Mouse (Mus musculus): ENCODE measurements around the gene Eps8l2.
"Not testable (repeated sequence)": the region's sequence is repeated elsewhere in the genome, so short reads cannot be mapped to it uniquely, and the experiment has no call there.

Eps8l2 gene

DNA sequence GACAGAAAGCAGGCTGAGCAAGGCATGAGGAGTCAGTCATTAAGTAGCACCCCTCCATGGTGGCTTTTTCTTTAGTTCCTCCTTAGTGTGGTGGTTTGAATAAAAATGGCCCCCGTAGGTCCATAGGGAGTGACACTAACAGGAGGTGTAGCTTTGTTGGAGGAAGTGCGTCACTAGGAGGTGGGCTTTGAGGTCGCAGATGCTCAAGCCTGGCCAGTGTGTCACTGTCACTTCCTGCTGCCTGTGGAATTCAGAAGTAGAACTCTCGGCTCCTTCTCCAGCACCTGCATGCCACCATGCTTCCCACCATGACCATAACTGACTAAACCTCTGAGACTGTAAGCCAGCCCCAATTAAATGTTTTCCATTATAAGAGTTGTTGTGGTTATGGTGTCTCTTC, 28.7 kb downstream of the Eps8l2 start:
- DNase-seq (ENCODE audit: low spot score) = no peak

DNA sequence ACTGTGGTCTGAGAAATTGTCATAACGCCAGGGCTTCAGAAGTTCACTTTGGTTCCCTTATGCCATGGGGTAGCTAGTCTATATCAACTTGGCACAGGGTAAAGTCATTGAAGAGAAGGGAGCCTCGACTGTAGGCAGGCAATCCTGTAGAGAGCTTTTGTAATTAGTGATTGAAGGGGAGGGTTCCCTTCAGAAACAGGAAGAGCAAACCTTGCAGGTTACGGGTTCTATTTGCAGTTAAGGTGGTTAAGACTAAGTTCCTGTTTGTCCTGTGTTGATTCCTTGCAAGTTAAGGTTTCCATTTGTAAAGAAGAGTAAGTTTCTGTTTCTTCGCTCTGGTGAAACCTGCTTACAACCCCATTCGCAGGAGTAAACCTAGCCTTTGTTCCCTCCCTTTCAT, 31.2 kb downstream of the Eps8l2 start:
- no peak for DNase-seq (ENCODE audit: low spot score)

DNA sequence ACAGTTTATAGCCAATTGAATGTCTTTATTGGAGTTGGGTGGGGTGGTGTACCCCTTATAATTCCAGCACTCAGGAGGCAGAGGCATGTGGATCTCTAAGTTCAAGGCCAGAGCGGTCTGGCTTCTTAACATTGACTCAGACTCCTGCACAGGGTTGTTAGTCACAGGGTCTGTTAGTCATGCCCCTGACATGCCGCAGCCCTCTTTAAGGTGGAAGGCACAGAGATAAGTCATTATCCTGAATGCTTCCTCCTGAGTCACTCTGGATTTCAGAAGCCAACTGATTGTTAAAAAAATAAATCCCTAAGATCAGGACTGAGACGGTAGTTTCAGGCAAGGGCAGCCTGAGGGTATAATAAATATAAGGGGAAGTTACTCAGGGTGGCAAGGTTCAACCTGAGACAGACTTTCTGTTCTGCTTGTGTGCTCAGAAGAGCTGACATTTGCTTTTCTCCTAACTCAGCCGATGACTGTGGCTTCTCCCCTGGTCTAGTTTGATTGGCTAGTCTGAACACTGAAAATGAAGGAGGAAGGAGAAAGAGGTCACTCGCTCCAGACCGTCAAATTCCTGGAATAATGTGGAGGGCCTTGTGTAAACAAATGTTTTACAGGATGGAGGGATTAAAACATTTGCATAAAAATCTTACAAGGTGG, 33.4 kb downstream of the Eps8l2 start:
- no peak for DNase-seq (ENCODE audit: low spot score)

DNA sequence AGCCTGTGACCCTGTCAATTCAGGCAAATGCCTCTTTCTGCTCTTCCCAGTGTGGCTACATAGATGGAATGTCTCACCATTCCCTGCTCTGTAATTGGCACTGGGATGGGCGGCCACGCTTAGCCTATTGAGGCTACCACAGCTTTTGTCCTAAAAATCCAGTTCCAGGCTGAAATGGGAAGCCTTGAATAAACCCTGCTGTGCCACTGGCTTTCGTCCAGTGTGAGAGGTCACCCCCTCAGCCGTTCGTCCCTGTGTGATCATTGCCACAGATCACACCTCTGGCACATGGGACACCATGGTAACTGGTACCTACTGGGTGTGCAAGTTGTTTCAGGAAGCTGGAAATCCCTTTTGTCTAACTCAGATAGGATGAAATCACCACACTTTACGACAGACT, 34.9 kb downstream of the Eps8l2 start:
- DNase-seq (ENCODE audit: low spot score) = no peak

DNA sequence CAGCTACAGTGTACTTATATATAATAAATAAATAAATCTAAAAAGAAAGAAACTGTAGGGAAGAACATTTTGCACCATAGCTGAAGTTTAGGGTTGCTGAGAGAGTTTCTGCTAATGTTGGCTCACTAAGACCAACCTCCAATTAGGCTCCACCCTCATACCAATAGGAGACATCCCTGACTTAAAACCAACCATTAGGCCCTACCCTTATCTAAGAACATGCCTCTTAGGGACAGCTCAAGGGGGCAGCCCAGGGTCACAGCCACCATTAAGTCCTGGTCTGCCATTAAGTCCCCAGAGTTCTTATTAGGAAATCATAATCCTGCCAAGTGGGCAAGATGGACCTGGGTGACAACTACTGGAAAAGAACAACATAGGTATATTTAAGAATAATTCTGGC, 35.7 kb downstream of the Eps8l2 start:
- no peak for DNase-seq (ENCODE audit: low spot score)

DNA sequence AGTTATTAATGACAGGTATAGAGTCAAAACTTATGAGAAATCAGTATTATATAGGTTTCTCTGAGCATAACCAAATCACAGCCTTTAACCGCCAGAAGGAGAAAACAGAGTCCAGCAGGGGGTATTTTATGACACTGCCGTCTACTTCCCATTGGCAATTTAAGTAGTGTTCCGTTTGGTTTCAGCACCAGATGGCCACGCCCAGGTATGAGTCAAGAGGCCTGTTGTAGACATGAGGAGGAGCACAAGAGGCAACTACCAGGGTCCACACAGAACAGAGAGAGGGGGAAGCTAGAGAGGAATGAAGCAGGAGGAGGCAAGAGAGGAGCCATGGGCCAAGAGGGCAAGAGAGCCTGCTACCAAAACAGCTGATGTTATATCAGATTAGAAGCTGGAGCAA, 40.9 kb downstream of the Eps8l2 start:
- DNase-seq (ENCODE audit: low spot score) = no peak

DNA sequence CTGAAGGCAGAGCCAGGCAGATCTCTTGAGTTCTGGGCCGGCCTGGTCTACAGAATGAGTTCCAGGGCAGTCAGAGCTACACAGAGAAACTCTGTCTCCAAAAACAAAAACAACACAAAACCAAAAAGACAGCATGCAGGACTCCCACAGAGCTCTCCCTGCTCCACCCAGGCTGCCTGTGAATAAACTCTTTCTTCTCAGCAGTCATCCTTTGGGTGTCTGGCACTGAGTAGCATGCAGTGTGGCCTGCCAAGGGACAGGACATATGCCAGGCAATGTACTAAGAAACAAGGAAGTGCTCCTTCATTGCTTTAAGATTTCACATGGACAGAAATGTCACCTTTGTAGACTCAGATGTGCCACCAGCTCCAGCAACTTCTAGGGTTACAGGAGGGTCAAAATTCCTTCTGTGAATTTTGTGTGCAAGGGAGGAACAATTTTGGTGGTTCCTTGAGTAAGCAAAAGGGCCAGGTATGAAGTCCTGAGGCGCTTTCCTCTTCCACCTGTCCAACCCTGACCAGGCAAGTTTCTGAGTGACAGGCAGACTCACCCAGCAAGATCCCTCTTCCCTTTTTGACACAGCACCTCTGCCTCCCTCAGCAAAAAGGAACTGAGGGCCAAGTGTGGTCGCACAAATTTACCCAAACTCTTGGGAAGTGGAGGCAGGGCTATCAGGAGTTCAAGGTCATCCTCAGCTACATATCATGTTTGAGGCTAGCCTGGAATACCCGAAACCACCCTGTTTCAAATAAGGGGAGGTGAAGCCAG, 42.6 kb downstream of the Eps8l2 start:
- DNase-seq (ENCODE audit: low spot score) = no peak

DNA sequence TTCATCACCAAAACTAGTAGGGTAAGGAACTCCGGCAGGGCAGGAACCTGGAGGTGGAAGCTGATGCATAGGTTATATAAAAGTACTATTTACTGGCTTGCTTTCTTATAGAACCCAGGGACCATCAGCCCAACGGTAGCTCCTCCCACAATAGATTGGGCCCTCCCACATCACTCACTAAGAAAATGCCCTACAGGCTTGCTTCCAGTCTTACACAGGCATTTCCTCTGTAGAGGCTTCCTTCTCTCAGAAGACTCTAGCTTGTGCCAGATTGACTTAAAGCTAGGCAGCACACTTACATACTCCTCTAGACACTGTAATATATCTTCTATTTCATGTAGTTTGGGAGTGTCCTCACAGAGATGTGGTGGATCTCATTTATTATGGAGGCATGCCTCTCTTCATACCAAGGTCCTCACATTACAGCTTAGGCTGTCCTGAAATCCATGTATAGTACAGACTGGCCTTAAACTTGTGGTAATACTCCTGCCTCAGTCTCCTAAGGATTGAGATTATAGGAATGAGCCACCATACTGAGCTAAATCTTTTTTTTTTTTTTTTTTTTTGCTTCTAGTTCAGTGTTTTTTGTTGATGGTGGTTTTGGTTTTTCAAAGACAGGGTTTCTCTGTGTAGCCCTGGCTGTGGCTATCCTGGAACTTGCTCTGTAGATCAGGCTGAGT, 49.3 kb downstream of the Eps8l2 start:
- DNase-seq (ENCODE audit: low spot score) = no peak

DNA sequence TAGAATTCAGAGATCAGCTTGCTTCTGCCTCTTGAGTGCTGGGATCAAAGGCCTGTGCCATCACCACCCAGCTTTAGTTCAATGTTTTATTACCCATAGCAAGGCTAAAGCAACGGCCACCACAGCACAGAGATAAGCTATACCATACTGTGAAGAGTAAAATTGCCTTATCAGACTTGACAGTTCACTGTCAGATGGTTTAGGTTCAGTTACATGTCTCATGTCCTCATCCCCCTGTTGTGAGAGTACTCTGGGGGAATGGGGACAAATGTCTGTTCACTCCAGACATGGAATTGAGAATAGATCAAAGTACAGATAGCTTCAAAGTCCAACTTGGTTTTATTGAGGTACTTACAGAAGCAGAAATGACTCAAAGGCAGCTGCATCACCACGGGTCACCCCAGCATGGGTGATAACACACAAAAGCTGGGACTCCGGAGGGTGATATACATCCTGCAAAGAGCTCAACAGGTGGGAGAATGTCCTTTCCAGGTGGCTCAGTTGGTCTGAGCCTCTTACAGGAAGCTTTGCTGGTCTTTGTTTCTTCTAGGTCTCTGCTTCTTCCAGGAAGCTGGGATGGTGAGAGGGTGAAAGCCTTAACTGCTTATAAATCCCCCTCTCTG, 49.9 kb downstream of the Eps8l2 start:
- DNase-seq (ENCODE audit: low spot score) = no peak

DNA sequence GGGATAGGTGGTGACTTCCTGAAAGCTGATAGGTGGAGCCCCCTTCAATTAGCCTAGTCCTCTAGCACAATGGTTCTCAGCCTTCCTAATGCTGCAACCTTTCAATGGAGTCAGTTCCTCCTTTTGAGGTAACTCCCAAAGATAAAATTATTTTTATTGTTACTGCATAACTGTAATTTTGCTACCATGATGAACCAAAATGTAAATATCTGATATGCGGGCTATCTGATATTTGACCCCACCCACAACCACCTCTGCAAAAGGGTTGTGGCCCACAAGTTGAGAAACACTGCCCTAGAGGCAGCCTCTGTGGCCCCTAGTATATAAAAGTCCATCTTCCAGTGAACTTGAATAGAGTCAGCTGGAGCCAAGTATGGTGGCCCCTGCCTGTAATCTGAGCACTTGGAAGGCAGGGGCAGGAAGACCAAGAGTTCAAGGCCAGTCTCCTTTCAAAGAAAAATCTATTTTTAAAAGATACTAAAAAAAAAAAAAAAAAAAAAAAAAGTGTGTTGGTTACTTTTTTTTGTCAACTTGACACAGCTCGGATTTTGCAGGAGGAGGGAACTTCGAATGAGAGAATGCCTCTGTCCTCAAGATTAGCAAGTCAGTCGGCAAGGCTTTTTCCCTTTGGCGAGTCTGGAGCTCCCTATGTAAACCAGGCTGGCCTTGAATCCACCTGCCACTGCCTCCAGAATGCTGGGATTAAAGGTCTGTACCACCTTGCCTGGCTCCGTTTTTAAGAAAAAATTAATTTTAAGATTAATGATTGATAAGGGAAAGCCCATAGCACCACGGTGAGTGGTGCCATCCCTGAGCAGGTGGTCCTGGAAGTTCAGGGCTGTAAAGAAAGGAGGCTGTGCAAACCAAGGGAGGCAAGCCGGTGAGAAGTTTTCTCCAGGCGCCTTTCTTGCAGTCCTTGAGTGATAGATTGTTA, 51.9 kb downstream of the Eps8l2 start:
- no peak for DNase-seq (ENCODE audit: low spot score)

DNA sequence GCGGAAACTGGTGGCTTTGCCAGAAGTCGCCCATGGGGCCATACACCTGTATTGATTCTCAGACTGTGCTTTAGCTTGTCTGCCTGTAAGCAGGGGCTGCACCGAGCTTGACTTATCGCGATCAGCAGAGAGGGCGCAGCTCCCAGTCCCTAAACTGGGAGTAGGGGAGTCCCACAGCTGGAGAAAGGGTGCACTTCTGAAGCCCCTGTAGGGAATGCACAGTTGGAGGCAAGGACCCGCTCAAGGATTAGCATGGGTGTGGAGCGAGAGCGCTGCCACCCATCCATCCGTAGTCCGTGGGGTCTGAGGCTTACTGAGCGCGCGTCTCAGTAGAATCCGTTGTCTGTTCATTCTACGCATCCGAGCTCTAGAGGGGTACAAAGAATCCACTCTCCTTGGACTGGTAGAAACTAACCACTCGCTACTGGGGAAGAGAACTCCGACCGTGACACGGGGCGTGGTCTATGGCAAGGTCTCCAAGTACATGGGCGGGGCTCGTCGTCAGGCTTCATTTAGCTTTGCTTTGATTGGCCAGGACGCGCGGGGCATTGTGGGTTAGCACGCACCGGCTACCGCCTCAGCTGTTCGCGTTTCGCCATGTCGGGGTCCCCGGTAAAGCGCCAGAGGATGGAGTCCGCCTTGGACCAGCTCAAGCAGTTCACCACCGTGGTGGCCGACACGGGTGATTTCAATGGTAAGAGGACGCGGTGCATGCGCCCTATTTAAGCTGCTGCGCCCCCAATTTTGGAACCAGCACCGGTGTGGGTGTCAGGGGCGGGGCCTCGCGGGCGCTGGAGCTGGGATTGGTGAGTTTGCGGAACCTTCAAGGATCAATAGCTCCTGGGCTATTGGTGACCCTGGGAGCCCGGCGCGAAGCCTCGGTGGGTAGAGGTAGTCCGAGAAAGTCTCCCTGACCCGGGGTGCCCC, 53.2 kb downstream of the Eps8l2 start, which contains the start of gene Taldo1:
Taldo1 (plus strand) TSS at position 575 of the 927 bp plus-strand sequence.
- peak; percentile 87 for DNase-seq (ENCODE audit: low spot score)

DNA sequence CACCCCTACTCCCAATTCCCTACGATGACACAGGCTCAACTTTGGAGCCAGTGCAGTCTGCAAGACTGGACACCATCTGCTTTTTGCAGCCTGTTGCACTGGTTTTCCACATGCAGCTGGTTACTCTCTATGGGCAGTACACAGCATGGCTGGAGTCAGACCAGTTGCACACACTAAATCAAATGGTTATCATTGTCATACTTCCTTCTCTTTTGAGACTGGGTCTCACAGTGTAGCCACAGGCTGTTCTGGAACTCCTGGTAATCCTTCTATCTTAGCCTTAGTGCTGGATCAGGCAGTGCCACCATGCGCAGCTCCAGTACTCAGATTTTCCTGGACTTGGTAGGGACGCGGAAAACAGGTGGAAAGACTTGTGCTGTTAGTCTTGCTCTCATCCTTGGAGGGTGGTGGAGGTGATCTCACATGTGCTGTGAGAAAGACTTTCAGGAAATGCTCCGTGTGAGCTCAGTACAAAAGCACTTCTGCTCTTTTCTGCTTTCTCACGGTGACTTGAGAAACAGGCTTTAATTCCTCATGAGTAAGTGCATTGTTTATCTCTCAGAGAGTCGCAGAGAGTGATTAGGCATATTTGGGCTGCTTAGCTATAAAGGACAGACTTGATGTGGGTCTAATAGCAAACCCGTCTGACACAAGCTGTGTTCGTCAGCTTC, 54.0 kb downstream of the Eps8l2 start:
- DNase-seq (ENCODE audit: low spot score) = no peak

DNA sequence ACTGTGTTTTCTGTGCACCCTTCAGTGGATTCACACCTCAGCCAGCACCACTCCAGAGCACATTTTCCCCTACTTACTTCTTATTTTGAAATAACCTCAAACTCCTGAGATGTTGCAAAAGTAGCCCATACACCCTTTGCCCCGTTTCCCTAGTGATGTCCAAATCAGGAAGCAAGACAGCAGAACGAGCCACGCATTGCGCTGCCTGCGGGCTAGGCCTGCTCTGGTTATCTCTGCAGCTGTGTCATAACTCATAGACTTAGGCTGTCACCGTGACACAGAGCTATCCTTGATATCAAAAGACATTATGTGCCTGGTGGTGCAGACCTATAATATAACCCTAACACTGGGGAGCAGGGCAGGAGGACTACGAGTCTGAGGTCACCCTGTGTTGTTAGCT, 55.5 kb downstream of the Eps8l2 start:
- DNase-seq (ENCODE audit: low spot score) = no peak

DNA sequence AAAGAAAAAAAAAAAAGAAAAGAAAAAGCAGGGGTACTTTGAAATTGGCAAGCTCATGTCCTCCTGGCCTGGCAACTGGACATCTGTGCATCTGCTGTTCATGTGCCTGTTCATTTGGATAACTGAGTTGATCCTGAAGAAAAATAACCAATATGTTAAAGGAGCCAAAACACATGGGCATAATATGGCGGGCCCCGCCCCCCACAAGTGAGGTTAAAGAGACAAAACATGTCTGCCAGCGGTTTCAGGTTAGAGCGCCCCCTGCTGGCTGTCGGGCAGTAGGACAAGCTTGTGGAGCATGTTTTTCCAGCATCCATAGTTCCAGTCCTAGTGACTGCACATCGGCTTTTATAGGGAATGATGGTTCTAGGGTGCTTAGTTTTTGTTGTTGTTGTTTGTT, 56.1 kb downstream of the Eps8l2 start:
- peak; percentile 21 for DNase-seq (ENCODE audit: low spot score)

DNA sequence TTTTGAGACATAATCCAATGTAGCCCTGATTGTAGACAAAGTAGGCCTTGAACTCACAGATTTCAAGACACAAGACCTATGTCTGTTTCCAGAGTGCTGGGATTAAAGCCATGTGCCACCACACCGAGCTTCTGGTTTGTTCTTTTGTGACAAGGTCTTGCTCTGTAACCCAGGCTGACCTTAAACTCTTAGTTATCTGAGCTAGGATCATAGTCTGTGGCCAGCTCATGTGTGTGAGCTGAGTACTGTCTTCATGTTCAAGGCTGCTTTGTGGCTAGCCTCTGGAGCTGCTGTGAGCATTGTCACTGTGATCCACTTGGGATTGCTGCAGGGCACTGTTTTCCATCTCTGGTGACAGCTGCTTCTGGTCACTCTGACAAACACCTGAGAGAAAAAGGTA, 56.7 kb downstream of the Eps8l2 start:
- DNase-seq (ENCODE audit: low spot score) = no peak

DNA sequence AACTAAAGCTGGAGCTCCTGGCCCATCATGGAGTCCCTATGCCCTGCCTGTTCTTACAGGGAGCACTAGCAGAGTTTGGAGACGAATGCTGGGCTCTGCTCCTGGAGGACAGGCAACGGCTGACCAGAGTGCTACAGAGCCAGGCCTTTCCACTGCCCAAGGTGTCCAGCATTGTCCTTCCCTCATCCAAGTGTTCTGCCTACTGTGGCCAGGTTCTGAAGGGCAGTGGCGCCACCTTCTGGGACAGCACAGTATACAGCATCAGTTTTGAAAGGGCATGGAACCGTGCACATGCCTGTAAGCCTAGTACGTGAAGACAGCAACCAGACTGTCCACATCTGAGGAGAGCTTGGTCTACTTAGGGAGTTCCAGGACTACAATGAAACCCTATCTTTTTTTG, 64.6 kb downstream of the Eps8l2 start:
- DNase-seq (ENCODE audit: low spot score) = no peak

DNA sequence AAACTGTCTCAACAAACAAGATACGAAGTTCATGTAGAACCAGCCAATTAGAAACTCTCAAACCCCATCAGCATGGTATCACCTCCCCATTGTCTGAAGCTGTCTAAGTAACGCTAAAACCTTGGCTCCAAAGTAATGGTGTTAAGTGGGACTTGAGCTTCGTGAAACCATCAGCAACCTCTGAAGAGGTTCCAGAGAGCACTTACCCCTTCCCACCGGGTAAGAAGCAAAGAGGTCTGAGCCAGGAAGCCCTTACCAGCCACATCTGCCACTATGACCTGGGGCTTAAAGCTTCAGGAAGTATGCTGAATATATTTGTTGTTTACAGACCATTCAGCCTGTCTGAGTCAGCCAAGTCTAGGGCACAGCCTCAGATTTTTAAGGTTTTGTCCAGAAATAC, 66.8 kb downstream of the Eps8l2 start:
- no peak for DNase-seq (ENCODE audit: low spot score)

DNA sequence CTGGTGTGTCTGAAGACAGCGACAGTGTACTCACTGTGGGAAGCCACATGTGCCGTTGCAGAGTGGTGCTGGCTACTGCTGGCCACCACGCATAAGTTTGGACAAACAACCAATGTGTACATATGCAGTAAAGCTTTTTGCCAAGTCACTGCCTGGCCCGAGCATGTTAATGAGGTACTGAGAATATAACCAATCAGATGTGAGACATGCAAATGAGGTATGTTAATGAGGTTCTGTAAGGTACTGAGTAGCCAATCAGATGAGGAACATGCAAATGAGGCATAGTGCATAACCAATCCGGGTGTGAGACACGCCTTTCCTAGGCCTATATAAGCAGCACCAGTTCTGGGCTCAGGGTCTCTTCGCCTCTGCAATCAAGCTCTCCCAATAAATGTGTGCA, 69.0 kb downstream of the Eps8l2 start:
- DNase-seq (ENCODE audit: low spot score) = not testable (repeated sequence)

DNA sequence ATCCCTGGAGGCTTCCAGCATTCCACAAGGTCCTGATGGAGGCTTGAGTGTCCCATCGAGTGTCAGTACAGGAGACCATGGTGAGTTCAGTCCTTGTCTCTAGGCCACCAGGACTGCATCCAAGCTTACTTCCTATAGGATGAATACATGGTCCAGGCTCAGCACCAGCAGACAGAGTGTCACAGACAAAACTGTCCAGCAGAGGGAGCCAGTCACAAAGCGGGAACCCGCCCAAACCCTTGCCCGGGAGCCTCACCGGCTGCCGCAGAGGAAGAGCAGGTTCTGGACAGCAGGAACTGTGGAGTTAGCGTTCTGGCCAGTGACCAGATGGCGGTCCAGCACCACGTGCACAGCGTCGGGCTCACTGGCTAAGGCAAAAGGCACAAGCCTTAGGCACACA, 70.2 kb downstream of the Eps8l2 start:
- DNase-seq (ENCODE audit: low spot score) = peak; percentile 65

DNA sequence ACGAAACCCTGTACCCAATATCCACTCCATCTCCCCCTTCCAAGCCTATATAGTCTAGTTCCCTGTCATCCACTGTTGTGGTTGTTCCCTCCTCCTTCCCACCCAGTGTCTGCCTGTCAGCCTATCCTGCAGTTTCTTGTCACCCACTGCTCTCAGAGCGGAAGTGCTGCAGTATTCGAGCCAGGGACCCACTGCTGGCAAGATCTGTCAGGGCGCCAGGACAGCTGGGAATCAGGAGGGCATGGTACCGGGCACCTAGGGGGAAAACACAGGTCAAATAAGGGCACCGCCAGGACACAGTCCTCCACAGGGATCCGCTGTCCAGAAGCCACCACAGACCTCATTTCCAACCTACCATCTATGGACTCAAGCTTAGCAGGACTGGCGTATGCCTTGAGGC, 72.0 kb downstream of the Eps8l2 start:
- no peak for DNase-seq (ENCODE audit: low spot score)
